Mouse (Mus musculus): ENCODE results near the gene Aasdh.

DNA sequence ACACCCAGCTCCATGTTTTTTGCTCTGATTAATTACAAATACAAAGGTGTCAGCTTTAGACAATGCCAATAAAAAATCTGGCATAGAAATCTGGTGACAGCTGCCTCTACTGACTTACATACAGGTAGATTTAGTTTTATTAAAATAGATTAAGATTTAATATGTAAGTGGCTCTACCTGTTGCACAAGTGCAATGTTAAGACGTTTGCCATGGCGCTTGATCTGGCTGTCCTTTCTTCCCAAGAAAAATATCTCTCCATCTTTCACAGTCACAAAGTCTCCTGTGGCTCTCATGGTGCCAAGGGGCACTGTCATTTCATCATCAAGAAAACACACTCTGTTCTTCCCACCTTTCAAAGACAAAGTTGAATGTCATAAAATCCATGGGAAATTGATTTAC is 18.3 kb downstream of the Aasdh start:
- TF ChIP-seq GATA1 (IDR thresholded peaks at IDR 0.05; ENCODE audit: borderline replicate concordance, low read length) = no peak
- no peak for TF ChIP-seq FLI1 (IDR thresholded peaks at IDR 0.05; ENCODE audit: low read length)

Measured in megakaryocyte, embryonic 14.5 days (primary cell).